Mouse (Mus musculus) left cerebral cortex, adult 6 months (tissue): ENCODE measurements around the gene Amigo1. TPM values are rescaled to one million over a fixed set of nuclear protein-coding genes. Genes with fewer than 3 reads are reported as not detected.

Experiments used
- long read RNA-seq, 2 experiments: library from polyadenylated mRNA; unstranded; transcript quantifications; one replicate each; pipeline ENCODE4 v2.0.0; 2019 to 2020
- polyA plus RNA-seq: library from polyadenylated mRNA; unstranded; fragments of <200 nt; fragmentation: Nextera tagmentation; gene quantifications from 2 replicates; pipeline ENCODE4 v1.2.3, GENCODE M21; 2021

Amigo1 gene
- polyA plus RNA-seq, result 7.0 and 28.0 TPM in 2 replicates
- long read RNA-seq, experiment 1, full-length matches to known transcripts, result 8 of 40 reads
- long read RNA-seq, experiment 1, partial matches to known transcripts, result 0 of 40 reads
- long read RNA-seq, experiment 1, other reads (novel, unspliced or antisense), result 32 of 40 reads
- long read RNA-seq, experiment 2, full-length matches to known transcripts, result 2 of 18 reads
- long read RNA-seq, experiment 2, partial matches to known transcripts, result 0 of 18 reads
- long read RNA-seq, experiment 2, other reads (novel, unspliced or antisense), result 16 of 18 reads

DNA sequence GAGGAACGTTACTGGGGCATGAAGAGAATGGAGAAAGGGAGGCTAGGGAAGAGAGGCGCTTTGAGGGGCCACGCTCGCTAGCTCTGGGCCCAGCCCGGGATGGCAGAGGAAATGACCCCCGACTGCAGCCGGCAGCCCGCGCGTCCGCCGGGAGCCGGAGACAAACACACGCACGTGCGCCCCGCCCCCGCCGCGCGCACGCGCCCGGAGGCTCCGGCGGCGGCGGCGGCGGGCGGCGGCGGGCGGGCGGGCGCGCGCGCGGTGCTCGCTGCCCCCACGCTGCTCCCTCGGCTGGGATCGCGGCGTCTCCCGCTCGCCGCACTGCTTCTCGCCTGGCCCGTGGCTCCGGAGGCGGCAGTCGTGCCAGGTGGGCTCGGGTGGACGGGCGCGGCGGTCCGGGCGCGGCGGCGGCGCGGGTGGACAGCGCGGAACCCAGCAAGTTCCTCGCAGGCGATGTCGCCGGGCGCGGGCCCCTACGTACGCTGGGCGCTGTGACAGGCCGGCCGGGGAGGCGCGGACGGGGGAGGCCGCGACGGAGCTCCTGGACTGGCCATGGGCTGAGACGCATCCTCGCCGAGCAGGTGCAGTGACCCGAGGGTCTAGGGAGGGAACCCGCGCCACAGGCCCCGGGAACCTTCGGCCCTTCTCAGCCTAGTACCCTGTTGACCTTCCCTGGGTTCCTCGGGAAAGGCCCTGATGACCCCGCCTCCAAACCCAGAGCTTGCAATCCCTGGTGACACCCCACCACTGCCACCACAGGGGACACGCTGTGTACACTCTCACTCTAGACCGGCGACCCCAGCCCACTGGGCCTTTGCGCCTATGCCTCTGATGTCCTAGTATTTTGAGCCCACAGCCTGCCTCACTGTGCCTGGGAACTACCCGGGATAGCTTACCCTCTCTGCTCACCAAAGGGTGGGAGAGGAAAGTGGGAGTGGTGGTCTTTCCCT, at the start of gene Amigo1:
Gene Amigo1, plus strand, starts transcription at position 238 of the 950 bp plus-strand sequence.

DNA sequence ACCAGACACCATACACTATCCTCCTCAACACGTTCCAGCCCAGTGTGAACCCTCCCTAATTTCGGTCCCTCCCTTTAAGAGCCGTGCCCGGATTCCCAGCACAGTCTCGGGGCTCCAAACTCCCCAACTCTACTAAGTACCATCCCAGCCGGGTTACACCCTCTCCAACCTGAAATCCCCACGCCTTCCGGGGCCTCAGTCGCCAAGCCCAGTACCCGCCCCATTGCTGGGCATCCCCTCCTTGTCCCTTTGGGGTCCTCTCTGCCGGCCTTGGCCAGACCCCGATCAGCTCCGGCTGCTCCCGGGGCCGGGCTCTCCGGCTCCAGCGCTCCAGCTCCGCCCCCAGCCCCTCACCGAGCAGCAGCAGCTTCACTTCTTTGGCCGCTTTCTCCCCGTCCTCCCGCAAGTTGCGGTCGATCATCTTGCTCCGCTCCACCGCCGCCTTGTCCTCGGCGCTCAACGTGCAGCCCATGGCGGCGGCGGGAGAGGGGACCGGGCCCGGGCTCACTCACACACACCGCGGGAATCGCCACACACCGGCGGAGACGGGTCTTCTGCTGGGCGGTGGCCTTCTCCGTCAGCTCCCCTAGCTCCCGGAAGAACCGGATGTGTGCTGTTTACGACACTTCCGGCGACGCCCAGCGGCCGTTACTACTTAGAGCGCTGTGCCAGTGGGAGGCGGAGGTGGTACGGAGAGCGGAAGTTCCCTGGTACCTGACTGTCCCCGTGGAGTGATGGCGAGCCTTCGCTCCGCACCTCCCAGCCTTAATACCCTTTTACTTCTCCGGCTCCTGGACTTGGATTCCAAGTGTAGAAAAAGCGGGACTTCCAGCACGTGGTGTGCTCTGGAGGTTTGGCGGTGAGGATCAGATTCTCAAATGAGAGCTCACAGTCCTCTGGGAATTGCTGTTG, 40.3 kb upstream of the Amigo1 start, which contains the start of gene Gnai3:
Gene Gnai3, minus strand, starts transcription at position 613 of the 912 bp plus-strand sequence.

DNA sequence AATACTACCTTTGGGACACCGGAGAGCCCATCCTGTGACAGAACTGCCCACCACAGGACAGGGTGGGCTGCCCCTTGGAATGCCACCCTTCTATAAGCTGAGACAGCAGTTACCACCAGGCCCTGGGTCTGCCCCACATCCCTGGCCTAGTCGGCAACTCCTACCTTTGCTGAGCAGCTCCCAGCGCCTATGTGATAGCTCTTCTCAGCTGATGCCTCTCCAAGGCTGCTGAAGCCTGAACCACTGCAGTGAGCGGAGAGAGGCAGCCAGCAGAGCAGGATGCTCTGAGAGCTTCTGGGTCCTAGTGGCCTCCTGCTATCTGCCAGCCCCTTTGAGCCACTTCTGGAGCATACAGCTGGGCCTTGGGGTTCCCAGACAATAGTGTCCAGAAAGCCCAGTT, 31.5 kb upstream of the Amigo1 start, which contains the start of gene Gpr61:
Gene Gpr61, minus strand, starts transcription at position 227 of the 400 bp plus-strand sequence.

DNA sequence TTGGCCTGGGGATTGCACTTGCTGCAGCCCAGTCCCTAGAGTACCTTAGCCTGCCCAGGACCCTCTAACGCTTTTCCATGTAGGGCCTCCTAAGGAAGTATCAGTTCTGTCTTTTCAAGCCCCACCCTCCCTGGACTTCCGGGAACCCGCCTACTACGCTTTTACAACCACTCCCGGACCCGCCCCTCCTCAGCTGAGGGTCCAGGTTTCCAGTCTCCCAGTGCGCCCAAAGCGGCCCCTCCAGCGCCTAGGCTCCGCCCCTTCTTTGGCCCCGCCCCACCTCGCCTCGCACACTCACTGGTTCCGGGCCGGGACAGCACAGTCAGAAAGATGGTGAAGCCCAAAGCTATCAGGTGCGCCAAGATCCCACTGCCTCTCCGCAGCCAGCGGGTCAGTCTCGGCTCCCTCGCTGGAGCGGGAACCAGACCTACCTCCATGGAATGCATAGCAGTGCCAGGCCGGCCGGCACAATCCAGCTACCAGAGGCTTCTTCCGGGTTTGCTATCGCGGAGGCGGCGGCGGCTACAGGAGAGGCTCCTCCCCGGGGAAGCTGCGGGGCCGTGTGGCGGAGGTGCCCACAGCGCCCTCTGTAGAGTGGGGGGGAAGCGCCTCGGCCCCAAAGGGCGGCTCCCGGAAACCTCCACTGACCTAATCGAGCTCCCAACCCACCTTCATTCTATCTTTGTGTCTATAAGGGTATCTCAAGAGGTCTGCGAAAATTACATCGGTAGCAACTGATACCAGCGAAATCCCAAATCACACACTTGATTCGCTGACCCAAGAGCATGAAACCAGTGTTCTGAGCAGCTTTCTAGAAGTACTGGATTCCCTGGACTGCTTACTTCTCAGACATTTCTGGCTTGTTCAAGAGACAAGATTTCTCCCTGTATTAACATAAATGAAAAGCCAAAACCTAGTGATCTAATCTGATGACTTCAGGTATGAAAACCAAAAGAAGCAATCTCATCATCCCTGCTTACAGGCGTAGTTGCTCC, 14.5 kb downstream of the Amigo1 start, which contains the start of gene Cyb561d1:
Gene Cyb561d1, minus strand, starts transcription at position 884 of the 995 bp plus-strand sequence.

DNA sequence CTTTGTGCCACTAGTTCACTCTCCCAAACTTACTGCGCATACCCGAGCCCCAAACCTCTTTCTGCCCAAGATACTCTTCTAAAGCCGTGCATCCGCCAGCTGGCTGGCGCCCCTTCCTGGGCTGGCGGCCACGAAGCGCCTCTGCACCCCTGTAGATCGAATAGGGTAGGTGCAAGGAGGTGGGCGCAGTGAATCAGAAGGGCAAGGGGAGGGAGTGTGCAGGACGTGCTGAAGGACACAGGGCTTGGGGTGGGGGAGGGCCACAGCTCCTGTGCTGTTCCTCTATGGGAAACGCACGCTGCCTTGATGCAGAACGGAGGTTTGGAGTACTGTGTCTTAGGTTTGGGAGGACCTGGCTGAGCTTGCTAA, 24.6 kb downstream of the Amigo1 start, which contains the start of gene Atxn7l2:
Gene Atxn7l2, minus strand, starts transcription at position 164 of the 369 bp plus-strand sequence.

DNA sequence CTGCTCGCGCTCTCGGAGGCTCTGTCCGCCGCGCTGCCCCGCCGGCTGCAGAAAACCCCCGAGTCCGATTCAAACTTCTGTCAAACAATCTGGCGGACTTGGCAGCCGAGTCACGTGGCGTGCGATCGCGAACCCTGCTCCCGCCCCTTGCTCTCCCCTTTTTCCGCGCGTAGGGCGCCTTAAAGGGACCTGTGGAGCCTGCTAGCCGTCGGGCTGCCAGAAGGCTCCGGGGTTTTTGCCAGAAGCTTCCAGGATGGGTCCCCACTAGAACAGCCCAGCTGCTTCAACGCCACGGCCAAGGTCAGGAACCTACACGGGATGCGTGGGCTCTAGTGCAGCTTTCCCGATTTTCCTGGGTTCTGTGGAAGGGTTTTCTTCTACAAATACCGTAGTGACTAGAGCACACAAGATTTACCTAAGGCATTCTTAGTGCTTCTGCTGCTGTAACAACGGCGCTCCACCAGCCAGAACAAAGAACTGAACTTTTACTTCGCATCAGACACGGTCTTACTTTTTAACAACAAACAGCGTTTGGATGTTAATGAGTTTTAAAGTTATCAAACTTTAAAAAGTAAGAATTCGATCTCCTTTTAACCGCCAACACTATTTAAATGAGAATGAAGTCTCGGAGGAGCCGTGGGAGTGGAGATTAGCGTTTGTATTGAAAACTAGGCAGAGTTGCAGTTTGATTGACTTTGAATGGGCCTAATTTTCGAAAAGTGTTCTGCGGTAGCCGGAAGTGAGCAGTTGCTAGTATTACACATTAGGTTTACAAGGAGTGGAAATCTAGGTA, 40.6 kb downstream of the Amigo1 start, which contains the start of gene Sypl2:
Gene Sypl2, minus strand, starts transcription at position 91 of the 793 bp plus-strand sequence.

Other genes starting within 250 kb of the Amigo1 start
- 6.7 and 7.0 TPM in 2 replicates for gene Gstm6, start 242.6 kb upstream of the Amigo1 start, polyA plus RNA-seq
- not detected in 2 replicates for gene Gstm3, start 217.1 kb upstream of the Amigo1 start, polyA plus RNA-seq
- 4.3 and 5.4 TPM in 2 replicates for gene Gstm2, start 199.9 kb upstream of the Amigo1 start, polyA plus RNA-seq
- 444 and 459 TPM in 2 replicates for gene Gstm1, start 168.4 kb upstream of the Amigo1 start, polyA plus RNA-seq
- gene Gstm4, start 141.4 kb upstream of the Amigo1 start, polyA plus RNA-seq, result 17.6 and 19.8 TPM in 2 replicates
- 19.0 and 24.4 TPM in 2 replicates for gene Ampd2, start 99.7 kb upstream of the Amigo1 start, polyA plus RNA-seq
- gene Gnat2, start 93.5 kb upstream of the Amigo1 start, polyA plus RNA-seq, result 0.16 TPM in 1 of 2 replicates, not detected in the other
- gene Gnai3, start 40.2 kb upstream of the Amigo1 start, polyA plus RNA-seq, result 15.2 and 20.7 TPM in 2 replicates
- gene Gpr61, start 31.5 kb upstream of the Amigo1 start, polyA plus RNA-seq, result 4.2 and 6.9 TPM in 2 replicates
- gene Cyb561d1, start 14.9 kb downstream of the Amigo1 start, polyA plus RNA-seq, result 5.7 TPM in 2 replicates
- 4.3 and 6.9 TPM in 2 replicates for gene Atxn7l2, start 24.6 kb downstream of the Amigo1 start, polyA plus RNA-seq
- 0.49 and 2.2 TPM in 2 replicates for gene Sypl2, start 40.3 kb downstream of the Amigo1 start, polyA plus RNA-seq
- 203 and 256 TPM in 2 replicates for gene Psma5, start 70.6 kb downstream of the Amigo1 start, polyA plus RNA-seq
- gene Sort1, start 97.7 kb downstream of the Amigo1 start, polyA plus RNA-seq, result 27.4 and 83.4 TPM in 2 replicates
- 0.21 TPM in 1 of 2 replicates, not detected in the other for gene Mybphl, start 178.6 kb downstream of the Amigo1 start, polyA plus RNA-seq
- gene Psrc1, start 197.5 kb downstream of the Amigo1 start, polyA plus RNA-seq, result 6.6 and 8.6 TPM in 2 replicates
- gene Celsr2, start 229.2 kb downstream of the Amigo1 start, polyA plus RNA-seq, result 25.5 and 26.9 TPM in 2 replicates